Mouse (Mus musculus): ENCODE measurements at regions not wholly inside any gene's neighbourhood (a gene's known extent, or its start where the extent isn't known, plus 50 kb on each side); places are given as distances from the start of the nearest gene placed in this dataset.

DNA sequence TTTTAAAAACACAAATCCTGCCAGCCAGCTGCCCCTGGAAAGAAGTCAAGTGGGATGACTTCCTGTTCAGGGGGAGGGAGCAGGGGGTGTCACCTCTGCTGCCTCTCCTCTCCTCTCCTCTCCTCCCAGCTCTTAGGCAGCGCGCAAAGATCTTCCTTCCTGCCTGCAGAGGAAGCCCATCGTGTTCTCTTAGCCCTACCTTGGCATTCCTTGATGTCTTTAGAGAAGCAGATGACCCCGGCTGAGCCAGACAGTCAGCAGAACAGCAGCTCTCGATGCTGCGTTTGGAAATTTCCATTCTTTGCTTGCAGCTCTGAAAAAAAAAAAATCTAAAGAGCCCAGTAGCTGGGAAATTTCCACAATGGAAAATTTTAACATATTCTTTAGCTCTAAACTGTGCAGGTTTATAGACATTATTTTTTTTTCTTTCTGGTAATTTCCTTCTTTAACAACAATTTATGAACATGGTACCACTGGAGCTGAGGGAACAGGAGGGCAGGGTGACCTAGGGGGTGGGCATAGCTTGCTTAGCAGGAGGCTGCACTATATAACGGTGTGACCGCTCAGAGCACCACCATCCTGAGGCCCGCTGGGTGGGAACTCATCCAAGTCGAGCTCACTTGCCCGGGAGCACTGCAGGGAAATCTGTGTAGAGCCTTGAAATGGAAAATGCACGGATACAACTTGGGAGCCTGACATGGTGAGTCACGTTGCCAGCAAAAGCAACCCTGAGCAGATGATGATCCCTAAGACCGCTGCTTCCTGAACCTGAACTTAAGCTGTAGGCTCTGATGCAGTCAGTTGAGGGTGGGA is 109.9 kb upstream of the Mkln1 start:
- TF ChIP-seq GATA1 (IDR thresholded peaks at IDR 0.05; ENCODE audit: borderline replicate concordance, low read length) (no peak), FLI1 (IDR thresholded peaks at IDR 0.05; ENCODE audit: low read length) (no peak)

All from megakaryocyte, embryonic 14.5 days (primary cell).